Comparison of ENCODE assay signal across 8 mouse cellular contexts in genomic region chr17:56764474-56765354, GRCm38 (mm10). TPM values are rescaled to one million over a fixed set of nuclear protein-coding genes. Genes with fewer than 3 reads are reported as not detected.
DNase-seq lines count a peak whose midpoint lies in the region; ATAC-seq lines count a peak whose summit lies in the region.

TSS of gene Dus3l (plus strand) at chr17:56764757.

- H3K4me3 ChIP-seq in intestine, embryonic 14.5 days (ENCODE audit: low read depth, low read length): peak within 1 kb of the TSS; percentile 71

- WGBS in intestine, embryonic 14.5 days: 2% methylated on average over 56 of the region's 58 CpGs

- no peaks in the 10 kb centered on the region for H3K27me3 ChIP-seq in intestine, embryonic 14.5 days (replicated peaks; ENCODE audit: control insufficient read depth, insufficient read depth, low read length)

- peak; percentile 71 for ATAC-seq in intestine, embryonic 14.5 days (replicated peaks; ENCODE audit: low FRiP score, low TSS enrichment, low read depth)

- peaks cover 30% of the 10 kb centered on the region for H3K36me3 ChIP-seq in intestine, embryonic 14.5 days (ENCODE audit: control insufficient read depth, insufficient read depth, low read length)

- peak within 1 kb of the TSS; percentile 67 for H3K4me2 ChIP-seq in intestine, embryonic 14.5 days (ENCODE audit: low read length)

- peak within 1 kb of the TSS; percentile 89 for H3K27ac ChIP-seq in intestine, embryonic 14.5 days (ENCODE audit: low read depth)

- H3K9me3 ChIP-seq in intestine, embryonic 14.5 days (ENCODE audit: control insufficient read depth, low read length): no peaks in the 10 kb centered on the region

- peak within 1 kb of the TSS; percentile 80 for H3K9ac ChIP-seq in intestine, embryonic 14.5 days (ENCODE audit: low read length)

- intact Hi-C loops in gastrocnemius, postnatal 14 days (cut with DNase I; ENCODE audit: low total_unique reads): no loop called here
- intact Hi-C loops in left cerebral cortex, postnatal 14 days (cut with DNase I): no loop called here

- H3K4me1 ChIP-seq in intestine, embryonic 14.5 days (replicated peaks; ENCODE audit: control insufficient read depth, insufficient read depth, low read length): peaks cover 19% of the 10 kb centered on the region

- peak; percentile 92 to 99 for DNase-seq in adrenal gland, adult (ENCODE audit: inconsistent age in 2 of 2, low spot score in 1 of 2)
- peak; percentile 94 for DNase-seq in embryo, embryonic 10.5 days (ENCODE audit: low spot score)
- peak; percentile 86 for DNase-seq in gastrocnemius, postnatal 14 days
- peak; percentile 95 for DNase-seq in intestine, embryonic 14.5 days (ENCODE audit: low spot score)
- peak; percentile 84 to 92 for DNase-seq in left cerebral cortex, postnatal 14 days (ENCODE audit: low spot score in 2 of 2)
- DNase-seq in mesoderm, embryonic 11.5 days (ENCODE audit: low read depth, low spot score): peak; percentile 87
- peak; percentile 87 to 88 for DNase-seq in right cerebral cortex, postnatal 36 days (ENCODE audit: low spot score in 2 of 2)
- peak; percentile 93 for DNase-seq in yolk sac, embryonic 10.5 days (ENCODE audit: low spot score)

RNA-seq across cellular contexts. Expression of gene Dus3l, which starts in this region (rescaled TPM):
- total RNA-seq in gastrocnemius, postnatal 14 days (2021): 10 to 100 TPM; 12.9 to 13.2 TPM
- 45.6 and 47.4 TPM in 2 replicates for polyA plus RNA-seq in intestine, embryonic 14.5 days (2014; fragmentation: Nextera tagmentation; extraction: Ambion mirVana)
- 10 to 100 TPM; 66.2 to 75.0 TPM for total RNA-seq in left cerebral cortex, postnatal 14 days (2021)

Comparison
In these comparisons a context has a peak if more than half of its experiments do, and no peak if none do; other contexts are left out.
1. Peak in every context shown above with its lines: DNase-seq, ATAC-seq, H3K4me3 ChIP-seq and H3K27ac ChIP-seq.
2. RNA of gene Dus3l (total RNA-seq): 66.2 to 75.0 TPM in left cerebral cortex, postnatal 14 days; 12.9 to 13.2 TPM in gastrocnemius, postnatal 14 days; every median in the first group is over 4 times any median in the second.